In the genomic region with DNA sequence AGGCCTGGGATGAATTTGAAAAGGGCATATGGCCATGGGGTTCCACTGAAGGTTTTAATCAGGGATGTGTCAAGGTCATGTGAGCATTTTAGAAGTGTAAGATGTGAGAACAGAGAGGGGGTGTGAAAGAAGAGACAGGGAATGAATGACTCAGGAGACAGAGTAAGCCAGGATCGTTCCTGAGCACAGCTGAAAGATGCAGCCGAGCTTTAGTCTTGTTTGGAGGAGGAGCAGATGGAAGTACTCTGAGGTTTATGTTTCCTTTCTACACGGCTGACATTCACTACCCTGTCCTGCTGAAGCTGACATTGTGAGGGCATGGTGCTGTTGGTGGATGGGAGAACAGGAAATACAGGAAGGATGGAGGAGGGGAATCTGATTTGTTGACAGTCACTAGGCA, we compare ENCODE assay signal across 20 mouse cellular contexts.
DNase-seq lines count a peak whose midpoint lies in the region; ATAC-seq and TF ChIP-seq lines count a peak whose summit lies in the region.
"Had no signal": no experiment of that assay in that cellular context is flagged by ENCODE, and none has a peak within 500 bp of the region (broad histone marks: within the 10 kb centered on the region; RNA-seq: fewer than 3 reads in every experiment).

No protein-coding gene starts in this region.

- H3K36me3 ChIP-seq in hindbrain, embryonic 11.5 days (ENCODE audit: control insufficient read depth, insufficient read depth, low read length) = no peaks in the 10 kb centered on the region
- no peaks in the 10 kb centered on the region for H3K36me3 ChIP-seq in hindbrain, embryonic 10.5 days
- H3K36me3 ChIP-seq in midbrain, embryonic 13.5 days = no peaks in the 10 kb centered on the region
- H3K36me3 ChIP-seq in midbrain, postnatal 0 days (ENCODE audit: insufficient read depth, low read length) = no peaks in the 10 kb centered on the region
- no peaks in the 10 kb centered on the region for H3K36me3 ChIP-seq in hindbrain, embryonic 14.5 days (replicated peaks; ENCODE audit: control insufficient read depth, insufficient read depth)
- no peaks in the 10 kb centered on the region for H3K36me3 ChIP-seq in neural tube, embryonic 13.5 days
- H3K36me3 ChIP-seq: embryonic facial prominence, embryonic 15.5 days; forebrain, embryonic 12.5 days; heart, embryonic 10.5 days; lung, embryonic 15.5 days; midbrain, embryonic 10.5 days had no signal

- H3K27me3 ChIP-seq in hindbrain, embryonic 11.5 days (ENCODE audit: control insufficient read depth, insufficient read depth, low read length) = no peaks in the 10 kb centered on the region
- H3K27me3 ChIP-seq in hindbrain, embryonic 10.5 days (ENCODE audit: insufficient read depth, poor library complexity, severe bottlenecking) = no peaks in the 10 kb centered on the region
- no peaks in the 10 kb centered on the region for H3K27me3 ChIP-seq in midbrain, embryonic 13.5 days
- H3K27me3 ChIP-seq in midbrain, postnatal 0 days (ENCODE audit: insufficient read depth, low read length) = no peaks in the 10 kb centered on the region
- H3K27me3 ChIP-seq in hindbrain, embryonic 14.5 days (ENCODE audit: control insufficient read depth, insufficient read depth, low read length) = no peaks in the 10 kb centered on the region
- no peaks in the 10 kb centered on the region for H3K27me3 ChIP-seq in neural tube, embryonic 13.5 days
- H3K27me3 ChIP-seq: embryonic facial prominence, embryonic 15.5 days; lung, embryonic 15.5 days had no signal

- peak; percentile 1 for DNase-seq in hindbrain, embryonic 11.5 days (ENCODE audit: low spot score)
- DNase-seq in hindbrain, embryonic 10.5 days (ENCODE audit: low spot score) = no peak
- DNase-seq in midbrain, postnatal 0 days (ENCODE audit: low spot score) = no peak
- no peak for DNase-seq in hindbrain, embryonic 14.5 days (ENCODE audit: low spot score)
- no peak for DNase-seq in gastrocnemius, postnatal 14 days
- DNase-seq: B cell, adult 2 months; cerebellum, adult 2 months; cerebellum, postnatal 36 days; kidney, adult 18-20 months; spleen, adult 18-20 months; thymus, adult 18-20 months had no signal

- ATAC-seq in hindbrain, embryonic 11.5 days (ENCODE audit: low FRiP score) = no peak
- no peak for ATAC-seq in midbrain, embryonic 13.5 days
- no peak for ATAC-seq in midbrain, postnatal 0 days (ENCODE audit: low FRiP score)
- ATAC-seq in hindbrain, embryonic 14.5 days (ENCODE audit: low FRiP score) = no peak; the same call in 1 of the 2 replicates
- ATAC-seq in neural tube, embryonic 13.5 days (ENCODE audit: low read depth) = no peak

- no peak for TF ChIP-seq CTCF in midbrain, postnatal 0 days (IDR thresholded peaks at IDR 0.05)

- no peaks in the 10 kb centered on the region for H3K4me1 ChIP-seq in hindbrain, embryonic 11.5 days (replicated peaks; ENCODE audit: control insufficient read depth, insufficient read depth, low read length)
- H3K4me1 ChIP-seq in hindbrain, embryonic 10.5 days (replicated peaks) = peaks cover 20% of the 10 kb centered on the region
- peaks cover 13% of the 10 kb centered on the region for H3K4me1 ChIP-seq in midbrain, embryonic 13.5 days (replicated peaks)
- no peaks in the 10 kb centered on the region for H3K4me1 ChIP-seq in midbrain, postnatal 0 days (ENCODE audit: insufficient read depth, low read length)
- peaks cover 23% of the 10 kb centered on the region for H3K4me1 ChIP-seq in hindbrain, embryonic 14.5 days (replicated peaks; ENCODE audit: control insufficient read depth, insufficient read depth, low read length)
- H3K4me1 ChIP-seq in neural tube, embryonic 13.5 days (replicated peaks) = peaks cover 31% of the 10 kb centered on the region
- H3K4me1 ChIP-seq: embryonic facial prominence, embryonic 15.5 days; lung, embryonic 15.5 days had no signal

- H3K4me2 ChIP-seq in hindbrain, embryonic 11.5 days (replicated peaks; ENCODE audit: low read depth, low read length) = no peak overlapping the region
- no peak overlapping the region for H3K4me2 ChIP-seq in midbrain, embryonic 13.5 days (replicated peaks)
- no peak overlapping the region for H3K4me2 ChIP-seq in midbrain, postnatal 0 days (ENCODE audit: low read depth, low read length, poor library complexity, severe bottlenecking)
- no peak overlapping the region for H3K4me2 ChIP-seq in hindbrain, embryonic 14.5 days (replicated peaks)
- H3K4me2 ChIP-seq in neural tube, embryonic 13.5 days = no peak overlapping the region
- H3K4me2 ChIP-seq: embryonic facial prominence, embryonic 15.5 days; forebrain, embryonic 12.5 days; lung, embryonic 15.5 days had no signal

- intact Hi-C loops in gastrocnemius, postnatal 14 days (cut with DNase I; ENCODE audit: low total_unique reads) = no loop called here

- no peak overlapping the region for H3K4me3 ChIP-seq in hindbrain, embryonic 11.5 days (ENCODE audit: low read depth, low read length)
- H3K4me3 ChIP-seq in hindbrain, embryonic 10.5 days = no peak overlapping the region
- no peak overlapping the region for H3K4me3 ChIP-seq in midbrain, embryonic 13.5 days (replicated peaks)
- H3K4me3 ChIP-seq in midbrain, postnatal 0 days (ENCODE audit: low read depth, low read length) = no peak overlapping the region
- no peak overlapping the region for H3K4me3 ChIP-seq in hindbrain, embryonic 14.5 days (replicated peaks; ENCODE audit: low read length)
- H3K4me3 ChIP-seq in neural tube, embryonic 13.5 days = no peak overlapping the region
- H3K4me3 ChIP-seq: embryonic facial prominence, embryonic 15.5 days; forebrain, embryonic 12.5 days; heart, embryonic 10.5 days; lung, embryonic 15.5 days; midbrain, embryonic 10.5 days had no signal

- no peak overlapping the region for H3K27ac ChIP-seq in hindbrain, embryonic 11.5 days (ENCODE audit: low read depth, low read length)
- no peak overlapping the region for H3K27ac ChIP-seq in hindbrain, embryonic 10.5 days
- H3K27ac ChIP-seq in midbrain, embryonic 13.5 days = peak overlapping the region; percentile 68; the same call in 1 of the 2 replicates
- no peak overlapping the region for H3K27ac ChIP-seq in midbrain, postnatal 0 days (ENCODE audit: low read depth, low read length)
- H3K27ac ChIP-seq in hindbrain, embryonic 14.5 days = peak overlapping the region; percentile 83
- peak overlapping the region; percentile 91 for H3K27ac ChIP-seq in neural tube, embryonic 13.5 days (replicated peaks)
- H3K27ac ChIP-seq: embryonic facial prominence, embryonic 15.5 days; heart, embryonic 10.5 days; liver, embryonic 14.5 days; lung, embryonic 15.5 days; macrophage; midbrain, embryonic 10.5 days had no signal

- WGBS in hindbrain, embryonic 11.5 days = 51% methylated on average over 3 of the region's 3 CpGs
- 67% methylated on average over 3 of the region's 3 CpGs for WGBS in hindbrain, embryonic 10.5 days
- WGBS in midbrain, embryonic 13.5 days = 66% methylated on average over 3 of the region's 3 CpGs
- WGBS in midbrain, postnatal 0 days = 61% methylated on average over 3 of the region's 3 CpGs
- 54% methylated on average over 3 of the region's 3 CpGs for WGBS in hindbrain, embryonic 14.5 days
- WGBS in neural tube, embryonic 13.5 days = 29% methylated on average over 3 of the region's 3 CpGs

- H3K9ac ChIP-seq in hindbrain, embryonic 11.5 days (ENCODE audit: low read depth, low read length) = no peak overlapping the region
- no peak overlapping the region for H3K9ac ChIP-seq in midbrain, embryonic 13.5 days (replicated peaks)
- no peak overlapping the region for H3K9ac ChIP-seq in midbrain, postnatal 0 days (replicated peaks; ENCODE audit: low read length, poor library complexity, severe bottlenecking)
- no peak overlapping the region for H3K9ac ChIP-seq in hindbrain, embryonic 14.5 days
- H3K9ac ChIP-seq in neural tube, embryonic 13.5 days = no peak overlapping the region
- H3K9ac ChIP-seq: embryonic facial prominence, embryonic 15.5 days; forebrain, embryonic 12.5 days; liver, embryonic 14.5 days; lung, embryonic 15.5 days had no signal

- no peaks in the 10 kb centered on the region for H3K9me3 ChIP-seq in hindbrain, embryonic 11.5 days (ENCODE audit: control insufficient read depth, low read length)
- H3K9me3 ChIP-seq in hindbrain, embryonic 10.5 days = no peaks in the 10 kb centered on the region
- no peaks in the 10 kb centered on the region for H3K9me3 ChIP-seq in midbrain, embryonic 13.5 days
- H3K9me3 ChIP-seq in midbrain, postnatal 0 days (ENCODE audit: low read length) = no peaks in the 10 kb centered on the region
- H3K9me3 ChIP-seq in hindbrain, embryonic 14.5 days (ENCODE audit: control insufficient read depth, low read length) = no peaks in the 10 kb centered on the region
- H3K9me3 ChIP-seq in neural tube, embryonic 13.5 days = no peaks in the 10 kb centered on the region
- H3K9me3 ChIP-seq: embryonic facial prominence, embryonic 15.5 days; forebrain, embryonic 12.5 days; heart, embryonic 10.5 days; lung, embryonic 15.5 days; midbrain, embryonic 10.5 days had no signal

Comparison
In these comparisons a context has a peak if more than half of its experiments do, and no peak if none do; other contexts are left out.
1. H3K27ac ChIP-seq: peak in midbrain, embryonic 13.5 days (single experiment), hindbrain, embryonic 14.5 days (single experiment) and neural tube, embryonic 13.5 days (single experiment); none in hindbrain, embryonic 11.5 days (single experiment), hindbrain, embryonic 10.5 days (single experiment) and midbrain, postnatal 0 days (single experiment).